Mouse (Mus musculus): ENCODE results near the gene Tsks.

Gene Tsks

DNA sequence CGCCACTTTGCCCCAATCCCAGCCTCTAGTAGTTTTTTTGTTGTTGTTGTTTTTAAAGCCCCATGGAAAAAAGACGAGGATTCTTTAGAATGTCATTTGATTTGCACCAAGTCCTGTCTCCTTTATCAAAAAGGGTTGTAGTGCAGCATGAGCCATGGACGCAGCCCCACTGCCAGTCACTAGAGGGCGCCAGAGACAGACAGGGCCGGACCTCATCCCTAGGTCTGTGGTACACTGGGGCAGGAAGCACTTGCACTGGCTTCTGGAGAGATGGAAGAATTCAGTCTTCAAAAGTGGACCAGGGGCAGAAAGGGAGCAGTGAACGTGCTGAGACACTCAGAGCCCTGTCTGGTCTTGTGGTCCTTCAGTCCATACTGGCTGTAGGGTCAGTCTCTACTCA, 40.1 kb downstream of the Tsks start:
- DNase-seq = peak; percentile 64 to 67

DNA sequence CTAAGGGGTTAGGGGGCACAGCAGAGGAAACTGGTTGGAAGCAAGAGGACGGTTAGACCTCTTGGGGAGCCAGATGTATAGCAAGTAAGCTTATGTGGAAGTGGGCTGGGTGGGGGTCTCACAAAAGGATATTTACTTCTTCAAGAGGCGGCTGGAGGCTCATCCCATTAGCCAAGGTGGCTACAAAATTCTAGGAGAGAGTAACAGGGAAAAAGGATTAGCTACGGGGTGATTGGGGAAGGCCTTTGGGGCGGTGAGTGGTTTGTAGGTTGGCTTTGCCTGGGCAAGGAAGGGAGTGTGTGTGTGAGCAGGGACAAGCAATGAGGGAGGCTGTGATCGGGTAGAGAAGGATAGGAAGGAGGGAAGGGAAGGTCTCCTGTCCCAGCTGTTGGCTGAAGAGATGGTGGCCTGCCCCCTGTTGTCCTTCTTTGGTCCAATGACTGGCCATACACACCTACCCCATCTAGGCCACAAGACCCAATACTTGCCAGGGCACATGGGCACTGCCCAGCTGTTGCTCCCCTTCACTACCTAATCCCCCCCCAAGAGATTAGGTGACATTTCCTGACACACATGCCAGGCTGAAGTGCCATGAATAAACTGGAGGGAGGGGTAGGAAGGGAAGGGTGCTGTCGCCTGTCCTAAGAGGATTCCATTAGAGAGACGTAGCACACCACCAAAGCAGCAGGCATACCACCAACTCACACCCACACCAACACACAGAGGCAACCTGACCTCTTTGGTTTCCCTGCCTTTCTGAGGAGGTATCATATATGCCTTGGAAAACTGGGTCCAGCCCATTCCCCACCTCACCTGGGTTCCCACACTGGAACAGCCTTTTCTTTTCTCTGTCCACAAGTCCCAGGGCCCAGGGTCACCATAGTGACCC, 41.2 kb downstream of the Tsks start:
- no peak for DNase-seq

- DNase-seq = no peak
Measured at GRCm38 (mm10) chr7:44984833-44985164, 41.8 kb downstream of the Tsks start.

DNA sequence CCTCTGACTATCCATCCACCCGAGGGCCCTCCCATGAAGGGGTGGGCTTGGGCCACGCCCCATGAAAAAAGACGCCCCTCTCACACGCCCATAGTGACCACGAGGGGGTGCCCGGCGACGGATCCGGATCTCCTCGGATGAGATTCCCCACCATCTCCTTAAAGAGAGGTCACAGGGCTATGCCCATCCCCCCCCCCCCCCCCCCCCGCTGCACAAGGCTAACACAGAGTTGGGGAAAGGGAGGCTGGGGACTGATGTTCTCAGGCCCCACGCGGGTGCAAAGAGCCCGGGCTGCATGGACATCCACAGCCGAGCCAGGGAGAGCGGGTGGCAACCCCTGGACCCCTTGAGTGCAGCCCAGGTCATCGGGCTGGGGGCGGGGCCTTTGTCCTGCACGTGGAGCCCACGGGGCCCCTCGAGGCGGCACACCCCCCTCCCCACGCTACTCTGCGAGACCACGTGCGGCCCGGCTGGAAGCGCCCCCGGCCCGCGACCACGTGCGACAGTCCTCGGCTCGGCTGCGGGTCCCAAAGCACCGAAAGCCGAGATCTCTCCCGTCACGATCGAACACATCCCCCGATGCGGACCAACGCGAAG, 42.7 kb downstream of the Tsks start:
- peak; percentile 52 to 71 for DNase-seq

DNA sequence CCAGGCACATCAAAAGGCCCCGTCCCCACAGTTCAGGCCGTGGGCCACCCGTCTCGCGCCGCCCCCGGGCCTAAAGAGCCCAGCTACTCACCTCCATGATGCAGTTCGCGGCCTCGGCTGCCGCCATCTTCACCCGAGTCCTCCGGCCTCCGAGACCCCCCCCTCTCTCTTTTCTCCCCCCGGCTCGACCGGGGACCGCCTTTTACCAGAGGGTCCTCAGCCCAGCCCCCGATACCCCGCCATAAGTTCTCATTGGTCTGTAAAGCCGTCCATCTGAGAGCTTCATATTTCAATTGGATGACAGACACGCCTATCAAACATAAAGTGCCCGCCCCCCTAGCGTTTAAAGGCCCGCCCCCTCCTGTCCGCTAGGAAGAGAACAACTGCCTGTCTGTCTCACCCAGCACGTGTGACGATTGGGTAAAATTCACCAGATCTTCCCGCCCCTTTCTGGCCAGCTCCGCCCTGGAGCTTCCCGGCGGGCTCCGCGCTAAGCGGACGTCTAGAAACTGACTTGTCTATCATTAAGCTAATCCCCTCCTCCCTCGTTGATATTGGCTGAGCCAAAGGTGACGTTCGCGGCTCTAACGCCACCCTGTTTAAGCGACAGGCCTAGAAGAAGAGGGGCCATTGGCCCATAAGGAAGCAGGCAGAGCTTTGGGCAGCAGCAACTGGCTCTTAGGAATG, 43.3 kb downstream of the Tsks start, which contains the start of gene Prmt1:
Gene Prmt1, minus strand, starts transcription at position 377 of the 687 bp plus-strand sequence.
- DNase-seq = peak; percentile 98 to 100

DNA sequence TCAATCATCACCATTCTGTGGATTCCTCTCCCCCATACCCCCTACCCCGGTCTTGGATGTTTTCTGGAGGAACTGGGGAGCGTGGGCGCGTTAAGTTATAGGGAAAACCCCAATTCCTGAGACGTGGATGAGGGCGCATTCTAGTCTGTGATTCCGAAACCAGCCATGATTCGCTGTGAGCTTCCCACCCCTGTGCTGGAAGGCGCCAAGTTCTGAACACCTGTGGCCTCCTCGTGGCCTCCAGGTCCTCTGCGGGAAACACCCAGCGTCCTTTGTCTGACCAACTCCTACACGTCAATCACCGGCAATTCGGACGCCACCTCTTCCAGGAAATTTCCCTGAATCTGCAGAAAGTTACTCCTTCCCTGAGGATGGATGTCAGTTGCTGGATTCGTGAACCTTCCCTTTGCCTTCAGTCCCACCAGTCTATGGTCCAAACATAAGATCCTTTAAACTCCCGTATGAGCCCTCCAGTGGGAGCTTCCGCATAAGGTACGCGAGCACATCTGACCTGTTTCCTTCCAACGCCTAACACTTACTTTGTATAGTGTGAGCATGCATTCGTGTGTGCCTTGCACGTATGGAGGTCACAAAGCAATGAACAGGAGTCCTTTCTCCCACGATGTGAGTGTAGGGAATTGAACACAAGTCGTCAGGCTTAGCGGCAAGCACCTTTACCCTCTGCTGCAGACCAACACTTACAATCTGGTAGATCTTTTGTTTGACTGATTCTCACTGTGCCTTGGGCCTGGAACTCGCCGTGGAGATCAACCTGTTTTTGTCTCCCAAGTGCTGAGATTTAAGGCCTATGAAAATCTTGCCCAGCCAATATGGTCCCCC, 44.1 kb downstream of the Tsks start:
- no peak for DNase-seq

DNA sequence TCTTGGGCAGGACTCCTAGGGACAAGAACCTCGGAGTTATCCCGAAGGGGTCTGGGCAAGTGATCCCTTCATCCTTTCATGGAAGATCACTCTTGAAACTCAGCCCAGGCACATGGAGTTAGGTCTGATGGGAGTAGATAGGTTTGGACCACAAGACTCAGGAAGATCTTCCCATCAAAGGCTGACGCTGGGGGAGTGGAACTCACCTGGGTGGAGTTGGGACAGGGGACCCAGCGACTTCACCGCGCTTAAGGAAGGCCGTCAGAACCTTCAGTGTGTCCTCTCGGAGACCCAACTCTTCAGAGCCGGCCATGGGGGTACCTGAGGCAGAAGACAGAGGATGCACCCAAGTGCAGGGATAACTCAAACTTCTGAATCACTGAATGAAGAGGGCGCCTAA, 53.7 kb downstream of the Tsks start:
- DNase-seq = no peak

- peak; percentile 92 to 95 for DNase-seq
Measured at GRCm38 (mm10) chr7:44997231-44997939, 54.4 kb downstream of the Tsks start, which contains the start of gene Irf3. TSS of gene Irf3 (plus strand) at chr7:44997648.

- no peak for DNase-seq
Measured at GRCm38 (mm10) chr7:44997940-44998428, 55.0 kb downstream of the Tsks start.

GRCm38 (mm10) chr7:44998501-44998955, 55.5 kb downstream of the Tsks start, which contains the start of gene Bcl2l12:
TSS of gene Bcl2l12 (minus strand) at chr7:44998712.
- DNase-seq = no peak

- no peak for DNase-seq
Measured at GRCm38 (mm10) chr7:44999753-45000152, 56.7 kb downstream of the Tsks start.

GRCm38 (mm10) chr7:45000539-45001114, 57.6 kb downstream of the Tsks start:
- DNase-seq = no peak

GRCm38 (mm10) chr7:45002440-45002839, 59.4 kb downstream of the Tsks start:
- no peak for DNase-seq

DNA sequence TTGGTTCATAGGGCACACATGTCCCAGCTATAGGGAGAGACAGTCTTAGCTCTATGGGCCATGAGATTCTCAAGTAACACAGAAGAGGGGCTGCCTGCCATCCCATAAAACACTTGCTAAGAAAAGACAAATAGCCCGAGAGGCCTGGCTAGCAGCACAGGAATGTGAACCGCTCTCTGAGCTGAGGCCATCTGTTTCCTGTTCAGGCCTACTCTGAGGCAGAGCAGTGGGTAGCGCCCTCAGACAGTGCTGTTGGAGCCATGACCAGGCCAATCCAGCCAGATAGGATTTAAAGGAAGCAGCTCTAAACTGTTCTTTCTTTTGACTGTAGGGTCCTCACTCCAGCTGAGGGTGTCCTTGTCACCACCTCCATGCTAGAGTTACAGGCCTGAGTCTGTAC, 61.5 kb downstream of the Tsks start:
- DNase-seq = no peak

DNA sequence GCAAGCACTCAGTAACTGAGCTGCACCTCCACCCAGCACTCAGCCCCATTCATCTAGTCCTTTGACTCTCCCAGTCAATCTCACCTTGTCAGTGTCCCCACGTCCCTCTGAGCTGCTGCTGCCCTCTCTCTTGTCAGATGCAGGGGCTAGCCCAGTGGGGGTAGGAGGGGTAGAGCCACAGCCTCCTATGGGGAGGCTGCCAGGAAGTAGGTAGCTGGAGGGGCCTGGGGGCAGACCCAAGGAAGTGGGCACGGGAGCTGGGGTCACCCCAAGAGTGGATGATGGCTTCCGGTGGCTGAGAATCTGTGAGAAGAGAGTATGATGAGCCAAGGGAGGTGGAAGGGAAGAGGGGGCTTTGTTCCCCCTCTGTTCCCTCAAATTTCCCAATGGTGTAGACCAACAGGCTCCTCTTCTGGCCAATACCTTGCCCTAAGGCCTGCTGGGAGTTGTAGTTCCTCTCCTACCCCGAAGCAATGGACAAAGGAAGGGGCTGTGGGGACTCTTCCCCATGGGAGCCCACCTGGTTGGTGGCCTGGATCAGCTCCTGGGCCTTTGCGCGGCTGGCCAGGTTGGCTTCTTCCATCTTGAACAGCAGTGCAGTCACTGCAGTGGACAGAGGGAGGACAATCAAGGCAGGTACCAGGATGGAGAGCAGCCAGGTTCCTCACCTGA, 62.5 kb downstream of the Tsks start:
- no peak for DNase-seq

DNA sequence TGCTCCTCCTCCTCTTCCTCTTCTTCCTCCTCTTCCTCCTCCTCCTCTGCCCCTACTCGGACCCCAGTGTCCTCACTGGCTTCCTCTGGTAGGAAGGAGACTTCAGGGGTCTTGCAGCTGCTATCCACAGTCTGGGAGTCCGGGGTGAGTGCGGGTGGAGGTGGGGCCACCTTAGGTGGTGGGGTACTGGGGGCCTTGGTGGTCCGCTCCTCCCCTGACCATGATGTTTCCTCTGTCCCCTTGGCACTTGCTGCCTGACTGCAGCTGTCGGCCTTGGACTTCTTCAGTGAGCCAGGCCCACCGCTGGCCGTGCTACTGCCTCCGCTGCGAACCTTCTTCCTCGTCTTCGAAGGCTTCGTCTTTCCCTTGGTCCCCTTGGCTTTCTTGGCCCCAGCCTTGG, 63.5 kb downstream of the Tsks start:
- DNase-seq = no peak

DNA sequence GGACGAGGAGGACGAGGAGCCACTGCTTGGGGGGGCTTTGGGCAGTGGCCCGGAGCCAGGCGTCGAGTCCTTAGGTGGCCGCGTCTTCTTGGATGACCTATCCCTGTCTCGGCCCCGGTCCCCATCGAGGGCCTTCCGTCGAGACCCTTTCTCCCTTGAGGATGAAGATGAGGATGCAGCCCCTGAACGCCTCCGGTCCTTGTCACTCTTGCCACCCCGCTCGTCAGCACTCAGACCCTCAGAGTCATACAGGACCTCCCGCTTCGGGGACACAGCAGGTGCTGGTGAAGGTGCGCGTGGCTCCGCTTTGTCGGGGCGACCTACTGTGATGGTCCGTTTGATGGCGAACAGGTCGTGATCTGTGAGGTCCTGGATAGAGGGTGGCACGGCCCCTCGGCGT, 64.1 kb downstream of the Tsks start:
- DNase-seq = no peak
